Mouse (Mus musculus) liver, postnatal 0 days (tissue): ENCODE measurements around the gene Heatr5a. TPM values are rescaled to one million over a fixed set of nuclear protein-coding genes. Genes with fewer than 3 reads are reported as not detected.
A peak's percentile ranks its signal among the peaks of the same experiment; 100 is the strongest.

Source experiments
- ATAC-seq: fragments of 200-750 bp; cut with Nextera tagmentation; 2 replicates; pipeline ENCODE4 v1.8.0; 2017; ENCODE audit warnings: mild to moderate bottlenecking, moderate library complexity
- DNase-seq: peaks from one replicate; pipeline ENCODE4 v3.0.0-alpha.2; 2016
- H3K27ac ChIP-seq: fragments of 300-500 bp; sonication (generic); 2 replicates; pipeline ENCODE4 v1.5.1; 2014; ENCODE audit warnings: antibody characterized with exemption, moderate library complexity, mild to moderate bottlenecking, low read depth
- H3K27me3 ChIP-seq: fragments of 300-500 bp; sonication (generic); 2 replicates; pipeline ENCODE4 v1.6.1; 2014; ENCODE audit warnings: low read length, control low read depth, mixed read lengths; ENCODE audit not compliant: insufficient read depth
- H3K36me3 ChIP-seq: fragments of 300-500 bp; sonication (generic); replicated peaks from 2 replicates; pipeline ENCODE4 v1.6.1; 2014; ENCODE audit warnings: mild to moderate bottlenecking, control low read depth, low read length, moderate library complexity, mixed read lengths; ENCODE audit not compliant: insufficient read depth
- H3K4me1 ChIP-seq: fragments of 300-500 bp; sonication (generic); 2 replicates; pipeline ENCODE4 v1.6.1; 2014; ENCODE audit warnings: antibody characterized with exemption, mild to moderate bottlenecking, control low read depth; ENCODE audit not compliant: insufficient read depth
- H3K4me2 ChIP-seq: fragments of 300-500 bp; sonication (generic); 2 replicates; pipeline ENCODE4 v1.6.1; 2014; ENCODE audit warnings: low read depth, mild to moderate bottlenecking, low read length, moderate library complexity, mixed read lengths
- H3K4me3 ChIP-seq: fragments of 300-500 bp; sonication (generic); 2 replicates; pipeline ENCODE4 v1.5.1; 2014; ENCODE audit warnings: low read depth, low read length
- H3K9ac ChIP-seq: fragments of 300-500 bp; sonication (generic); replicated peaks from 2 replicates; pipeline ENCODE4 v1.6.1; 2014; ENCODE audit warnings: mild to moderate bottlenecking, moderate library complexity
- H3K9me3 ChIP-seq: fragments of 300-500 bp; sonication (generic); 2 replicates; pipeline ENCODE4 v1.6.1; 2016; ENCODE audit warnings: mild to moderate bottlenecking, control low read depth, low read length, mixed read lengths
- CTCF ChIP-seq: sonication (generic); IDR thresholded peaks from 2 replicates; pipeline ENCODE4 v1.5.1; 2016; ENCODE audit warnings: antibody characterized with exemption, low read depth
- EP300 ChIP-seq: IDR thresholded peaks from 2 replicates; pipeline ENCODE4 v1.6.1; 2016; ENCODE audit warnings: antibody characterized with exemption, low read depth, mild to moderate bottlenecking
- WGBS: fragments of 180-500 bp; shearing (Covaris S2); extraction: QIAGEN DNeasy Blood & Tissue Kit; methylation state at CpG from one replicate; pipeline ENCODE4 v1.1.7; 2014; ENCODE audit not compliant: insufficient replicate concordance; 5-methylcytosine and 5-hydroxymethylcytosine counted together
- polyA plus RNA-seq: library from polyadenylated mRNA; unstranded; fragments of >200 nt; fragmentation: Nextera tagmentation; extraction: Ambion mirVana; gene quantifications from 2 replicates; pipeline ENCODE4 v1.2.1, GENCODE M21; 2015

Heatr5a gene
- polyA plus RNA-seq, 1 experiment from 2014 or later = 2.6 TPM

DNA sequence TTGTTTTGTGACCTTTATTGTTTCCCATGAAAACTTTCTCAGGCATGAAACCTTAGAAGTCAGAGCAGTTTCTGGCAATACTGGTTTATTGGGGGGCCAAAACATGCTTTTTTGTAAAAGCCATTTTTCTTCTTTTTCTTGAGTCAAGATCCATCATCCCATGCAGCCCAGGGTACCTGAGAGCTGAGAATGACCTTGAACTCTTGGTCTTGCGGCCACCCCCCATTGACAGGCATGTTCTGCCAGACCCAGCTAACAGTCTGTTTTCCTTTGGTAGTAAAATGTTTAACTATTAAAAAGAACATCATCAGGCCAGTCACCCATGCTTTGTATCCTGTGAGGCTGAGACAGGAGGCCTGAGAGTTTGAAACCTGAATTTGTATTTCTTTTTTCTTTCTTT, 125.9 kb downstream of the Heatr5a start:
- TF ChIP-seq EP300 = no peak
- TF ChIP-seq CTCF = no peak
- peak; percentile 42 for DNase-seq
- ATAC-seq = peak; percentile 27
- WGBS = 22% methylated on average over 1 of the region's 1 CpGs
- H3K9me3 ChIP-seq = no peaks in the 10 kb centered on the region
- H3K4me1 ChIP-seq = peaks cover 48% of the 10 kb centered on the region
- no peaks in the 10 kb centered on the region for H3K36me3 ChIP-seq
- H3K9ac ChIP-seq = no peak overlapping the region
- H3K27ac ChIP-seq = peak overlapping the region; percentile 94
- H3K4me3 ChIP-seq = 0 out of 2 replicates have a peak overlapping the region, but pooled peaks have one; percentile 46
- H3K4me2 ChIP-seq = peak overlapping the region; percentile 66; the same call in 1 of the 2 replicates
- H3K27me3 ChIP-seq = no peaks in the 10 kb centered on the region

DNA sequence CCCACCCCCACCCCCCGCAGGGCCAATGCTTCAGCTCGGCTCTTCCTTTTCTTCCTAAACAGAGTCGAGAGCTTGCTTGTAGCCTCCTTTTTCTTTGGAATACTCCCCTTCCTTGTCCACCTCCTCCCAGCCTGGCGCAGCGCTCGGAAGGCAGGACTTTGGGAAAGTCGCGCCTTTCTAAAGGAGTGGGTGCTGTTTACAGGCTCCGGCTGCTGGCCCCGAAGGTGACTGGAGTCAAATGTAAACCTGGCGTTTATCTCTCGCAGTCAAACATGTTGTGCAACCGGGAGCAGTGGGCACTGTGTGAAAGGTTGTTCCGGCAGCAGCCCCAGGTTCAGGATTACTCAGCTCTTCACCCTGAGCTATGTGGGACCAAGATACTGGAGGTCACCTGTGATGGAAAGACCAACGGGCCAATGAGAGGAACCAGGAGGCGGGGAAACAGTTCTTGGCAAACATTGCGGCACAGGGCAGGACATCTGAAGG, 126.3 kb downstream of the Heatr5a start:
- Histone ChIP-seq H3K4me1 (peaks cover 44% of the 10 kb centered on the region), H3K27ac (peak overlapping the region; percentile 94), H3K4me2 (peak overlapping the region; percentile 66), H3K36me3 (no peaks in the 10 kb centered on the region), H3K9me3 (no peaks in the 10 kb centered on the region), H3K4me3 (peak overlapping the region; percentile 46), H3K27me3 (no peaks in the 10 kb centered on the region), H3K9ac (peak overlapping the region; percentile 59)
- 1% methylated on average over 17 of the region's 17 CpGs for WGBS
- TF ChIP-seq CTCF = 0 out of 2 replicates have a peak, but pooled peaks have one; percentile 2
- TF ChIP-seq EP300 = peak; percentile 91
- ATAC-seq = peak; percentile 99
- DNase-seq = peak; percentile 95

DNA sequence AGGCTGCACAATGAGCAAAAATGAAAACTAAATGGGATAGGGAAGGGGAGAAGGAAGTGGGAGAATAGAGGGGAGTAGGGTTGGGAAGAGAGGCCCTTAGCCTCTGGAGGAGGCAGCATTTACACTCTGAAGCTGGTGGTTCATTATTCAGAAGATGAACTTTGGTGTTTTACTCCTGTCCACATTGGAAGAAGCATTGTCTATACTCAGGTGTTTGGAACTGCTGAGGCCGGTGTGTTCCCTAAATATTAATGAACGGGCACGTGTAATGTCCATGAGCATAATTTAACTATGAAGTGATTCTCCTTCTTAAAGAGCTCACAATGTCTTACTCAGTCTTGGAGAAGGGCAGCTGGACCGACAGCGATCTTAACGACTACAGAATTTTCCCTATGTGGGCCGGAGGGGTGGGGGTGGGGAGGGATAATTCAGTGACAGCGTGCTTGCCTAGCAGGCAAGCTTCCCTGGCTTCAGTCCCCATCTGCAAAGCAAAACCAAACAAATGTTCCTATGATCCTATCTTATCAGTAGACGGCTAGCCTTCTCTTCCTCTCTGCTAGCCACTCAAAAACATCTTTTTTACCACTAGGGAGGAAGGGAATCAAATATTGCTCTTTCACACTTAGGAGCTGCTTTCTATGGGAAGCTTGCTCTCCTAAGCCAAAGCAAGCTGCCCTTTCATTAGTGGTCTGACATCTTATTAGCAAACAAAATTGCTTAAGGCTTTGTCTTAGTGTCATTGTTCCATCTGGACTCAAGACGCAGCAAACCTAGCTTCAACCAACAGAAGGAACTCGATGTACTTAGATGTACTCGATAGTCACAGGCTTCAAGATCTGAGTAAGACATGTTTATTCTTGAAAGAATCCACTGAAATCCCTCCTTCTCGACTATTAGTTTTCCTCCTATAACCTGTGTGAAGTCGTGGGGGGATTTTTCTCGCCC, 127.3 kb downstream of the Heatr5a start:
- H3K4me2 ChIP-seq = peak overlapping the region; percentile 66
- no peak for ATAC-seq
- no peaks in the 10 kb centered on the region for H3K9me3 ChIP-seq
- H3K27me3 ChIP-seq = no peaks in the 10 kb centered on the region
- H3K4me1 ChIP-seq = peaks cover 36% of the 10 kb centered on the region
- WGBS = 33% methylated on average over 15 of the region's 15 CpGs
- H3K4me3 ChIP-seq = peak overlapping the region; percentile 46
- DNase-seq = no peak
- TF ChIP-seq CTCF (no peak), EP300 (peak; percentile 53)
- H3K27ac ChIP-seq = peak overlapping the region; percentile 94
- no peaks in the 10 kb centered on the region for H3K36me3 ChIP-seq
- peak overlapping the region; percentile 59 for H3K9ac ChIP-seq

DNA sequence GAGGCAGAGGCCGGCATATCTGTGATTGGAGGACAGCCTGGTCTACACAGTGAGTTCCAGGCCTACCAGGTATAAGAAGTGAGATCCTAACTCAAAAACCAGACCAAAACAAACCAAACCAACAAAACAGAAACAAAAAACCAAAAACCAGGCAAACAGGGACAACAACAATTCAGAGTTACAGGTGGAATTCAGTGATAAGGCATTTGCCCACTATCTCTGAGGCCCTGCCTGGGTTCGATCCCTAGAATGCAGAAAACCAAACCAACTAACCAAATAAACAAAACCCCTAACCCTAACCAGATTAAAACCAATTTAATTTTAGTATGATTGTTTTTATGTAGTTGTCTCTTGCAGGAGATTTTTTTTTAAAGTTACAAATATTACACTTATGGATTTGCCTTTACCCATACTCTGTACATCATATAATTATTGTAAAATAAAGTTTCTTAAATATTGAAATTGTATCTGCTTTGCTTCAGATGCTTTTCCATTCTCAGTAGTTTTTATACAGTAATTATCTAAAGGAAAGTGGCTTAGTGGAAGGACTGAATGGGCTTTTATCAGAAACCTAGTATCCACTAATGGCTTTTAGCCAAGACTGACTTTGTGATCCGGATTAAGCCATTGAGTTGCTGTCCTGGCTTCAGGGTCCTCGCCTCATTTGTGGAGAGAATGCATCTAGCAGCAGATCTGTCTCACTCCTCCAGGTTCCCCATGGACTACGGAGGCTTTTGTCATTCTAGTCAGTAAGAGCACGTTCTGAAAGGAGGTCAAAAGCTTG, 128.8 kb downstream of the Heatr5a start:
- no peak overlapping the region for H3K4me3 ChIP-seq
- peaks cover 36% of the 10 kb centered on the region for H3K4me1 ChIP-seq
- peak; percentile 97 for TF ChIP-seq EP300
- TF ChIP-seq CTCF = no peak
- H3K27me3 ChIP-seq = no peaks in the 10 kb centered on the region
- no peaks in the 10 kb centered on the region for H3K9me3 ChIP-seq
- H3K4me2 ChIP-seq = 0 out of 2 replicates have a peak overlapping the region, but pooled peaks have one; percentile 5
- ATAC-seq = peak; percentile 7
- H3K27ac ChIP-seq = peak overlapping the region; percentile 94
- 0 out of 2 replicates have a peak overlapping the region, but pooled peaks have one; percentile 35 for H3K9ac ChIP-seq
- WGBS = 51% methylated on average over 6 of the region's 6 CpGs
- no peaks in the 10 kb centered on the region for H3K36me3 ChIP-seq
- DNase-seq = no peak

DNA sequence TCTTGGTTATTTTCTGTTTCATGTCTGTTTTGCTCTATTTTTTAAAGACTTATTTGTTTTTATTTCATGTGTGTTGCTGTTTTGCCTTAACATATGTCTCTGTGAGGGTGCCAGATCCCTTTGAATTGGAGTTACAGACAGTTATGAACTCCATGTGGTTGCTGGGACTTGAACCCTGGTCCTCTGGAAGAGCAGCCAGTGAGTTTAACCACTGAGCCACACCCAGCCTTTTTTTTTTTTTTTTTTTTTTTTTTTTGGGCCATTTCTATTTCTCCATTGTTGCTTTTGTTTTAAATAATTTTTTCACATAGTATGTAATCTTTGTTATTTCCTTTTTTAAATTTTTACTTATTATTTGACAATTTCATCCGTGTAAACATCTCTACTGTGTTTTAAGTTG, 131.3 kb downstream of the Heatr5a start:
- no peak for DNase-seq
- Histone ChIP-seq H3K9ac (no peak overlapping the region), H3K27ac (no peak overlapping the region), H3K4me1 (peaks cover 28% of the 10 kb centered on the region), H3K9me3 (no peaks in the 10 kb centered on the region), H3K27me3 (no peaks in the 10 kb centered on the region), H3K36me3 (no peaks in the 10 kb centered on the region), H3K4me2 (no peak overlapping the region), H3K4me3 (no peak overlapping the region)
- no peak for TF ChIP-seq EP300
- no peak for TF ChIP-seq CTCF
- 86% methylated on average over 1 of the region's 1 CpGs for whole genome bisulfite sequencing
- ATAC-seq = no peak

DNA sequence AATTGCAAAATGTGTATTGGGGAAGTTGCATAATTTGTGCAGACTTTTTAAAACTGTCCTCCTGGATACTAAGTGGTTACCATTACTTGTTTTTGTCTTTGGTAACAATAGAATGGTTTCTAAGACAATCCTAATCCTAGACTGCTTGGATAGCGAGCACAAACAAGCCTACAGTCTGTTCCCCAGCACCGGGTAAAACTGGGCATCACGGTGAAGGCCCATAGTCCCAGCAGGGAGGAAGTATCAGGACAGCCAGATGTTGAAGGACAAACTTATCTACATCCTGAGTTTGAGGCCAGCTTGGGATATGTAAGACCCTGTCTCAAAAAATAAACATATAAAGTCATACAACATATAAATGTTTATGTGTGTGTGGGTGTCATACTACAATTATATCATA, 135.9 kb downstream of the Heatr5a start:
- no peak for ATAC-seq
- TF ChIP-seq CTCF = no peak
- TF ChIP-seq EP300 = no peak
- H3K4me3 ChIP-seq = no peak overlapping the region
- H3K4me2 ChIP-seq = no peak overlapping the region
- no peak overlapping the region for H3K9ac ChIP-seq
- no peak overlapping the region for H3K27ac ChIP-seq
- H3K36me3 ChIP-seq = 0 out of 2 replicates have a peak, but pooled peaks cover 5% of the 10 kb centered on the region
- WGBS = 28% methylated on average over 3 of the region's 3 CpGs
- H3K9me3 ChIP-seq = no peaks in the 10 kb centered on the region
- DNase-seq = no peak
- H3K27me3 ChIP-seq = no peaks in the 10 kb centered on the region
- H3K4me1 ChIP-seq = peaks cover 13% of the 10 kb centered on the region
